Mouse (Mus musculus): ENCODE measurements around the gene Arfgef3. TPM values are rescaled to one million over a fixed set of nuclear protein-coding genes. Genes with fewer than 3 reads are reported as not detected.
A peak's percentile ranks its signal among the peaks of the same experiment; 100 is the strongest.

The Arfgef3 gene
- 5.4 and 7.0 TPM in 2 replicates for total RNA-seq (2021)
- long read RNA-seq, experiment 1, partial matches to known transcripts, result 0 of 3 reads
- long read RNA-seq, experiment 1, other reads (novel, unspliced or antisense), result 3 of 3 reads
- long read RNA-seq, experiment 2, partial matches to known transcripts, result 0 of 1 reads
- long read RNA-seq, experiment 2, other reads (novel, unspliced or antisense), result 1 of 1 reads

DNA sequence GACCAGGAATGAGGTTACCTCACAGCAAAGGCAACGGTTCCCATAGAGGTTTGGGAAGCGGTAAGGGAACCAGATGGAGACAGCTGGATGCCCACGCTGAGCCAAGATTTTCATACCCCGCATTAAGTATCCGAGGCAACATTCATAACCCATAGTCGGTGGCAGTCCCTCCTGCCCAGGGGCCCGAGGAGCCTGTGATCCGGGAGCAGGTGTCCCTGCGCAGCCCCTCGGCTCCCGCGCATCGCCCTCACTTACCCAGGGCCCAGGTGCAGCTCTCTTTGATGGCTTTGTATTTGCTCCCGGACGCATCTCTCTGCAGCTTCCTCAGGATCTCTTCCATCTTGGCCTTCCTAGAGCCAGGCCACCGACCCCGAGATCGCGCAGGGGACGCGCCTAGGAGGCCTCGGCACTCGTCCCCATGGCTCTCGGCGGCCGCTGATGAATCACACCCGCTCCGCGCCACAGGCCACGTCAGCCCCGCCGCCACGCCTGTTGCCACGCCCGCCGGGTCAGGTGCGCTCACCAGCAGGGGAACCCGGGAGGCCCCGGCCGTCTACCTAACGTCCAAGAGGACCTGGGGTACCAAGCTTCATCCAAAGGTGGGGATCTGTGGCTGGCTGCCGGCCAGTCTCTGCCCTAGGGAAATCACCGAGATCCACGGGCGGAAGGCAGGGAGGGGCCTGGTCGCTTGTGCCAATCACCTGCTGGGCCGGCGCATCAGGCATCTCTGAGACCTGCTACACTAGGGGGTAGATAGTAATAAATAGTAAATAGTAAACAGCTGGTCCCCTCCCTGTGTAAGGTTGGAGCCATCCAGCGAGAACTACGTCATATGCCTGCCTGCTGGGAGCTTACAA lies at the start of gene Arfgef3:
Arfgef3 (minus strand) TSS at position 664 of the 857 bp plus-strand sequence.
- DNase-seq, result peak; percentile 86

DNA sequence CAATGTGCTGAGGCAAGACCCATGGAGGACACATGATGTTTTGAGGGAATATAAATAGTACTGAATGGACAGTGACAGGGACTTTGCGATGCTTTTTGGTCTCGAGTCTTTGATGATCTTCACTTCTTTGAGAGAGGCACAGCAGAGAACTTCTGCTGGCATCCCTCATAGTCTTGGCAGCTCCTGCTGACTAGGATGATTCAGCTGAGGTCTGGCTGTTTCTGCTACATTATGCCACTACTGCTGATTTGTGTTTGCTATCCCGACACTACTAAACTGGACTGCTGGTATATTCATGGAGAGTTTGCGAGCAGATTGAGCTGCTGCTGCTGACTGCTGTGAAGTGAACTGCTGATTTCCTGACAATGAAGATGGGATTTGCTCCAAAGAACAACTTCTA lies 46.3 kb upstream of the Arfgef3 start:
- DNase-seq, result no peak

DNA sequence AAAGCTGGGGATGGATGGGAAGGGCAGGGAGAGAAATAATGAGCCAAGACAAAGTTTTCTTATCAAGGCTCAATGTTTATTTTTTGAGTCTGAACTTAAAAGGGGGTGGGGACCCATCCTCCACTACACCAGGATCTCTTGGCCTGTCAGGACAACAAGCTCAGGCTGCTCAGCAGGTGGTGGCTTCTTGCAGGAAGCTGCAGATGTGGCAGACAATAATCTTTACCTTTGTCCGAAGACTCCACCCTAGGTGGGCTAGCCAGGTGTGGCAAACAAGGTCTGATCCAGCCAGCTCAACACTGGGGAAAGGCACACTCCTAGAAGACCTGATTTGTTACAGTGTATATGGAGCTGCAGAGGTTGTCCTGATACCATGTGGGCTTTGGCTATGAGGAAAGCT lies 44.9 kb upstream of the Arfgef3 start:
- DNase-seq, result no peak

DNA sequence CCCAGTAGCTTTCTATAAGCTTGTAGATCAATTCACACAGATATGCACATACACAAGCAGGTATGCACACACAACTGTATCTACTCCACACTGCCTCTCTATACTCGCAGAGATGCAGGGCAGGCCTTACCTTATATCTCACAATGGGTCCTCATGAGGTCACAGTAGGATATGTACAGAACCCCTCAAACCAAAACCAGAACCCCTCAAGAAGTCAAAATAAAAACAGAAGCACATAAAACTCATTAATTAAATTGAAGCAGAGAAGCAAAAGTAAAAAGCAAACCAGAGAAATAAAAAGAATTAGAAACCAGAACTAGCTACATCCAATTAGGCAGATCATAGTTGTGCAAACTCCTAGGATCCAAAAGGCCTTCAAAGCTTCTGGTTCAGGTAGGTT lies 42.9 kb upstream of the Arfgef3 start, which contains the start of gene Gm4922:
Gm4922 (minus strand) TSS at position 101 of the 400 bp plus-strand sequence.
- DNase-seq, result no peak

DNA sequence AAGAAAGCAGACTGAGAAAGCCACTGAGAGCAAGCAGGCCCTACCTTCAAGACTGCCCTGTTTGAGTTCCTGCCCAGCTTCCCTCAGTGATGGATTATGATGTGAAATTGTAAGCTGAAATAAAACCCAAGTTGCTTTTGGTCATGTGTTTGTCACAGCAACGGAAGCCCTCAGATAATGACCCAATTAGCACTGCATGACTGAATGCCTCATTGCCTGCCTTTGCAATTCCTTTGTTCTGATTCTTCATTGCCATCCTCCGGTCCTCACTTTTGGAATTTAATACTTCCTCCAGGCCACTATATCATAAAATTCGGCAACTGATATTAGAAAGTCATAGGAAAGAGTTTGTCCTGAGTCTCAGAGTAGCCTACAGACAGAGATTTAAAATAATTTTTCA lies 33.8 kb upstream of the Arfgef3 start:
- DNase-seq, result no peak

DNA sequence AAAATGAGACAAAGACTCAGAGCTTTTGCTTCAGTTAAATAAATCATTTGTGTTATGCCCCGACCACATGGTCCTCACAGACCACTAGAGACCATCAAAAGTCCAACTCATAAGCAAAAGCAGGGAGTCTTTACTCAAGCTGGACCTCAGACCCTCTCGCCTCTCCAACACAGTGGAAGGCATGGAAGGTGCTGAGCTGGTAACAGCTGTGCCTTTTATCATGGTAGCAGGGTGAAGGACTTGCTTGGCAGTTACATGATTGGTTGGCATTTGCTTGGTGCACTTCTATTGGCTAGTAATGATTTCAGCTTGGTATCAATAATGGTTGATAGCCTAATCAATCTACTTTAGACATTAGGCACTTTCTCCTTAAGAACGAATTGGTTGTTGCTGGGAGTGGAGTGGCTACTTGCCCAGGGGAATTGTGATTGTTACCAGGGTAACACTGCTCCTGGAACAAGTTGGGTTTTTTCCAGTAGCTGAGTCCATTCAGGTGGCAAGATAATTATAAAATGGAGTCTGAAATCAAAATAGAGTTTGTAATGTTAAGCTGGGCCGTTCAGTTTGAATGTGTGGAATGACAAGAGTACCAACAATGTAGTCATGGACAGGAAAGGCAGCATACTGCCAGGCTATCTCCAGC lies 28.9 kb upstream of the Arfgef3 start:
- DNase-seq, result no peak

DNA sequence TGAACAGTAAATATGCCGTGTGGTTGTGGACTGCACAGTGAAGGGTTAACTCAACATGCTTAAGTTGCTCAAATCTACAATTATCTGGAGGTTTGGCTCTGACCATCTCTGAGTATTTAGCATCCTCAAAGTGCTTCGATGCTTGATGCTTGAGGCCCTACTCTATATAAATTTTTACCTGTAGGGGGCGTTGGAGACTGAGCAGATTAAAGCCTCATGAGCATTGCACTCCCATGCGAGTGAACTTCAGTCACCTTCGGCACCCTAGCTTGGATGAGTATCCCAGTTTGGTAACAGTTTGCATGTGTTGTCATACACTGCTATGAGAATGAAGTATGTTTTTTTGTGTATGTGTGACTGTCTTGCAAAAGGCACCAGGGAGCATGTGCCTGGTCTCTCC lies 26.2 kb upstream of the Arfgef3 start:
- DNase-seq, result no peak

DNA sequence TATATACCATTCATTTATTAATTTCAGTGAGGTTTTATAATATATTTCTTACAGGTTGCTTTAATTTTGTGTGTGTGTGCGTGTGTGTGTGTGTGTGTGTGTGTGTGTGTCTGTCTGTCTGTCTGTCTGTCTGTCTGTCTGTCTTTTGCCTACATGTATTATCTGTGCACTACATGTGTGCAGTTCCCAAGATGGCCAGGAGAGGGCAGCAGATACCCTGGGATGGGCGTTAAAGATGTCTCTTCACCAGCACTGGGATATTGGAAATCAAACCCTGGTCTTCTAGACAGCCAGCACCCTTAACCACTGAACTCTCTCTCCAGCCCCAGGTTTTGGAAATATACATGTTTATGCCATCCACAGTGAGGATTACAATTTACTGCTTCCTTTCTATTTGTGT lies 16.5 kb upstream of the Arfgef3 start:
- DNase-seq, result peak; percentile 45

DNA sequence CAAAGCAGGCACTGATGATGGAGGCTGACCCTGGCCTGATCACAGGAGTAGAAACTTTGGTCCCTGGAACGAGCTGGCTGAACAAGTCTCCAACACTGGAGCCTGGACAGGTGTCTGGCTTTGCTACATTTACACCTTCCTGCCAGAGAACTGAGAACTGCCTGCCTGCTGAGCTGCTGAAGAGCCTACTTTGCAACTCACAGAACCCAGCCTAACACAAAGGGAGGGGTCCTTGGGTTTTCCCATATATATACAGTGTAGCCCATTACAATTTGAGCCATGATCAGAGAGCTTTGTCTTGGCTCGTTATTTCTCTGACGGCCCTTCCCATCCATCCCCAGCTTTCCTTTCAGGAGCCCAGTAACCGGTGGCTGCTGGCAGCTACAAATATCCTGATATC lies 6.3 kb upstream of the Arfgef3 start:
- DNase-seq, result no peak

DNA sequence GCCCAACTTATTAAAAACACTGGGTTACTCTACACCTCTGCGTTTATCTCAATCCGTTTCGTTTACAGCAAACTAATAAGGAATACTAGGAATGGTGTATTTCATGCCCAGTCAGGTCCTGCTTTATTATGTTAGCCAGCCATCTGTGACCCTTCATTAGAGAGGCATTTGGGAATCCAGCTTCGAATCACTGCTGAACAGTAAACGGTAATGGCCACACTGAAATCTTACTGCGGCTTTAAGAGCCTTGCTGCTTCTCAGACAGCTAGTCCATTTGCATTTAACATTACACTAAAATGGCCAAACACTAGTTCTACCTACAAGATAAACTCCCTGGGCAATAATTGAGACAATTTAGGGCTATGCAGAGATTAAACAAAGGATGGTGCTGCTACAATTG lies 1.7 kb downstream of the Arfgef3 start:
- no peak for DNase-seq

DNA sequence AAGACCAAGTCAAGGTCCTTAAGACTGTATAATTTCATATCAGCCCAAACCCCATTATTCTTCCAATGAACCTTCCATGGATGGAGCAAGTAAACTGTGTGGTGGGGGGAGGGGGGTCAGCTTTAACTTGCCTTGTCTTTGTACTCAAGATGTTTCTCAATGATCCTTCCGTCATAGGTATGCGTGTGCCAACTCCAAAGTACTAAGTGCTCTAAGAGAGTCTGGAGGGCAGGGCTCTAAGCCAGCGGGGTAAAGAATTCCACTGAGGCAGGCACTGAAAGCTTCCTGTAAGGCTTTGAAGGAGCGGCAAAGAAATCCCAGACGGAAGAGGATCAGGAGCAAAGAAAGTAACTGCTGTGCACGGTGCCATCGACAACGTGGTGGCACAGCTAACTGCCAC lies 2.7 kb downstream of the Arfgef3 start:
- no peak for DNase-seq

DNA sequence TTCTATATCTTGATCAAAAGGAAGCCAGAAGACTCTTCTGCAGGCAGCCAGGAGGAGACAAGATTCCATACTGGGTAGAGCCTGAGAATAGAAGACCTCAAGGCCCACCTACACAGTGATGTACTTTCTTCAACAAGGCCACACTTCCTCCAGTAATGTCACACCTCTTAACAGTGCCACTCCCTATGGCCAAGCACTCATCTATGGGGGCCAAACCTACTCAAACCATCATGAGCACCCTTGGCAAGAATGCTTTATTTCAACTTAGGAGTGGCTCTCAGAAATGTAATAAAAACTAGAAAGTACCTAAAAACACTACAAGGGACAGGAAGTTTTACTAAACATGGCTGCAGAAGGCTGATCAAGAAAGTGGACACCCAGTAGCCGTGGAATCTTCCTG lies 15.2 kb downstream of the Arfgef3 start:
- no peak for DNase-seq

DNA sequence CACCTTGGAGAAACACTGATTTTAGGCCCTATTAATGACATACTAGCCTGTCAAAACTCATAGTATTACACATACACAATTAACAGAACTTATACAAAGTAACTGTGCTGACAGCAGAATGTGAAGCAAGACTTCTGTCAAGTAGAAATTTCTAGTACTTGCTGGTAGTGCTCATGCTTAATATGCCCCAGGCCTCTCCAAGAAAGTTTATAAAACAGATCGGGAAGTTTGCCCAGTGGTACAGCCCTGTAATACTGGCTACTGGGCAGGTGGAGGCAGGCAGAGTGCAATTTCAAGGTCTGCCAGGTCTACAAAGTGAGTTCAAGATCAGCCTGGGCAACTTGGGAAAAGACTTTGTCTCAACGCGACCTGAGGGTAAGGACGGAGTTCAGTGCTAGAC lies 32.3 kb downstream of the Arfgef3 start:
- no peak for DNase-seq

DNA sequence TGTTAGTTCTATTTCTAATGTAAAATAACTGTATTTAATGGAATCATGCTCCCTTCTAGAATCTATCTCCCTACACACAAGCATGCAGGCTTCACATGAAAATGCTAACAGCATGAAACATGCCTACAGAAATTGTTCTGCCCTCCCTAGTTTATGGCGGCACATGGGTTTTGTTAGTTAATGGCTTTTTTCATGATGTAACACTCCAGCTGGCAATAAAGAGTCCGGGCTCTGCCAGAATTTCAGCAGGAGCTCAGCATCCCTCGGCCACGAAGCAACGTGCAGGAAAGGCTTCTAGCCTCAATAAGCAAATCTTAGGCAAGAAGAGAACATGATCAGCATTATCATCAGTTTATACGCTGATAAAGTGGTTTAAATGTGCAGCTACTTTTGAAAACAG lies 32.8 kb downstream of the Arfgef3 start:
- no peak for DNase-seq

DNA sequence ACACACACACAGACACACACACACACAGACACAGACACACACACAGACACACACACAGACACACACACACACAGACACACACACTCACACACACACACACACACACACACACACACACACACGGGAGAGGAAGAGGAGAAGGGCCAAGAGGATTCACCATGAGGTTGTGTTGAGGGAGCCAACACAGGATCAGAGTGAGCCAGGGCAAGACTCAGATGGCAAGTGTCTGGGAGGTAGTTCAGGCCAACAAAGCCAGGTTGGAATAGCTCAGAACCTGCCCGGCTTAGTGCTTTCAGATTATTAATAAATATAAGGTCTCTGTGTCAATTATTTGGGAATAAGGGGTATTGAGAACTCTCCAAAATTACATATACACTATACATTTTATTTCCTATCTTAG lies 33.9 kb downstream of the Arfgef3 start:
- no peak for DNase-seq

DNA sequence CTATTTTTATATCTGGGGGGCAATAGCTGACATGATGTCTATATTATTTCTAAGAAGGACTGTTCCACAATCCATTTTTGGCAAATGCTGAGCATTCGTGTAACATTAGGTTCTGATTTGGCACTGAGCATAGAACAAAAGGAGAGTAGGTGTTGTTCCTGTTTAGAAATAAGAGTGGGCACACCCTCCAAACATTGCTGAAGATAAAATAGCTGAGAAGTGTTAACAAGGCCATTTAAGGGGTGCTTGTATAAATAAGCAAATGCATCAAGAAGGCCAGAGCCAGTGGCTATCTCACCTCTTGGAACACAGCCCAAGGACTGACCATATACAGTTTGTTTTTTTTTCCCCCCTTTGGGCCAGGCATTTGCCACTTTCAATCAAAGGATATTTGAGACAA lies 35.1 kb downstream of the Arfgef3 start:
- no peak for DNase-seq

DNA sequence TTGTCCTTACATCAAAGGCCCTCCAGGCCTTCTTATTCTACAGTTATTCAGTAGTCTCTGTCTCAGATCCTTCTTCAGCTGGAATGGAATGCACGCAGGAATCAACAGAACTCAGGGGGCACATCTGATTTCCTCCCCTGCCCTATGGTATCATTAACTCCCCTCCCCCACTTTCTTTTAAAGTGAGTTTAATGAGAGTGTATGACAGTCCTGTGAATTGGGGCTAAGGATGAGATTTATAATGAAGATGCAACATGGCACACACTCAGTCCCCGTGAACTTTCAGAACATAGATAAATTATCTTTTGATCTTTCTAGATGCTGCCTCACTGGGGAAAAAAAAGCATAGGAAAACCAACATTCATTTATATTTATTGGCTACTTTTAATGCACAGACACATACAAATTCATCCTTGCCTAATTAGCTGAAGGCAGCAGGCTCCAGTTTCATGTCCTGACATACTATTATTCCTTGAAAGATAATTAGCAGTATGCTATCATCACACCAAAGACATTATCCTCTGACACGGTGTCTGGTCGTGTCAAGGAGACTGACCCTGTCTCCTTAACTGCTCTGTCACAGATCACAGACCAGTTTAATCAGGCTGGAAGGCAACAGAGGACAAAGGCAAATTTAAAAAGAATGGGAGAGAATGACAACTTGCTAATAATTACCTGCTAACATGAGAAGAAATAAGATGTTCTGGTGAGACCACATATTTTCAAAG lies 39.2 kb downstream of the Arfgef3 start:
- no peak for DNase-seq

DNA sequence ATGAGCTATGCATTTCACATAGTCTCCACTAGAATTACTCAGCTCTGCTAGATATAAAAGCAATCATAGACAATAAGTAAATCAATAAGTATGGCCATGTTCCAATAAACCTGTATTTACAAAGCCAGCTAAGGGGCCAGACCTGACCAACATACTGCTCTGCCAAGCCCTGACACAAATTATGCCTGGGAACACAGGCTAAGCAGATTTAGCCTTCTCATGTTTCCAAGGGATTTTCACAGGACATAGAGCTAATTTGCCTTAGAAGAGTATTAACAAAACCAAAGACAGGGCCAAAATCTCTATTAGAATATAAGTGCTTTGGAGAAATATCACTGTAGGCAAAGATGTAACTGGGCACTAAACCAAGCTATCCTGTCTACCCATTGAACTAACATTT lies 42.2 kb downstream of the Arfgef3 start:
- DNase-seq, result no peak

DNA sequence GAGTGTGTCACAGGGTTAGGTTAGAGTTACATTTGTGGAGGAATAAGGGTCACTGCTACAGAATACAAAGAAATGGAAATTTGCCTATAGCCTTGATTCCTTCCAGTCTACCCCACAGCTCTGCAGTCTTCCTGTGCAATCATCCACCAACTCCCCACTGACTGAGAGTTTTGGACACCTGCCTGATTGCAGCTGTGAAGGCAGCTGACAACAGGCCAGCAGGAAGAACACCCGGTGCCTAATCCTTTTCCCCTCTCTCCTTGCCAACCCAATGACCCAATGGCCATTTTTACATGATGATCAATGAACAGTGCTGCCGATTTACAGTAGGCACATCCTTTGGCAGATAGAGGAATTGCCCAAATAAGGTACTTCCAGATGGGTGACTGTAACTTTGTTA lies 43.6 kb downstream of the Arfgef3 start:
- DNase-seq, result peak; percentile 22

DNA sequence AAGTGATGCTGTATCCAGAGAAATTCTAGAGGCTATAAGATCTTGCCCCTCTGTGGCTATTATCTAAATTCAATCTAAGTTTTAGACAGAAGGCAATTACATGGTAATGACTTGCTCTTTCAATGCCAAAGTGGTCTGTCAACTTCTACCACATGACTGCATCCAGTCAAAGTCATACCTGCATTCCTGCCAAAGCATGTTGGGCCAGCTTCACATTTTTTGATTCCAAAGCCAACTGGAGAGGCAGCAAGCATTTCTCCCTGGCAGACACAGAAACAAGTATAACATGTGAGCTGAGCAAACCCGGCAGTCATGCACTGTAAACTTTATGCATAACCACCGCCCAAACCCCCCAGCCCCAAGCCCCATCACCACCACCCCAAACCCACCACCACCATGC lies 44.6 kb downstream of the Arfgef3 start:
- DNase-seq, result no peak

DNA sequence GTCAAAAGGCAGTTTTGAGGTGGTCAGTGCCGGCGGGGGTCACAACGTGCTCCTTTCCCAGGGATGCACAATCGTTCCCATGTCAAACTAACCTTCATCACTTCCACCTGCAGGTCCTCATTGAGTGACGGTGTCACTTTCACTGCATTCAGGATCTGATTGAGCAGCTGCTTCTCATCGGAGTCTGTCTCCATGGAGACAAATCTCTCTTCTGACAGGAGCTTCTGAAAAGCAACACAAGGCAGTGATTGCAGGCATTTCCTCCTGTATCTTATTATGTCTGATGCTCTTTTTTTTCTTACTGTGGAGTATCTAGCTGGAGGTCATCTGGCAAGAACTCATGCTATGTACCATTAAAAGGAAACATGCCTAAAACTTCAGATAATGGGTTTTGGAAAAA lies 47.3 kb downstream of the Arfgef3 start:
- no peak for DNase-seq

DNA sequence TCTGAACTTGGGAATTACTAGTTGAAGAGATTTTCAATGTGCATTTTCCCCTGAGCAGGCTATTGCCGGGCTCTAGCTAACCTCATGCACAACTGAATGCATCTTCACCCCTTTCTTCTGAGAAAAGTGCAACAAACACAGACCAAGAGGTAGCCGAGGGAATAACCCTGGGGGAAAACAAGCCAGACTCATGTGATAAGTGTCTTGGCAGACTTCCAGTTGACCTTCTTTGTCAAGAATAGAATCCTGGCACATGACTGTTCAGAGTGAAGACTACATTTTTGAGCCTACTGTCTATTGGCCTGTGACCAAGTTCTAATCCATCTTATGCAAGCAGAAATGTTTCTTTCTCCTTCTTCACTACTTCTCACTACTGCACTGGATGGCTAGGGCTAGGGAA lies 55.5 kb downstream of the Arfgef3 start:
- peak; percentile 44 for DNase-seq
